Mouse (Mus musculus) stomach, embryonic 16.5 days (tissue): ENCODE results near the gene Hrk. TPM values are rescaled to one million over a fixed set of nuclear protein-coding genes. Genes with fewer than 3 reads are reported as not detected.

Source experiments
- ATAC-seq: fragments of 200-750 bp; cut with Nextera tagmentation; 2 replicates; pipeline ENCODE4 v1.8.0; 2017; ENCODE audit warnings: moderate number of reproducible peaks, moderate TSS enrichment; ENCODE audit not compliant: insufficient read depth, low FRiP score
- H3K27ac ChIP-seq: fragments of 300-500 bp; sonication (generic); 2 replicates; pipeline ENCODE4 v1.5.1; 2014; ENCODE audit warnings: low read length
- H3K27me3 ChIP-seq: fragments of 300-500 bp; sonication (generic); 2 replicates; pipeline ENCODE4 v1.6.1; 2014; ENCODE audit warnings: low read length, control low read depth, mixed read lengths; ENCODE audit not compliant: control insufficient read depth, insufficient read depth
- H3K36me3 ChIP-seq: fragments of 300-500 bp; sonication (generic); 2 replicates; pipeline ENCODE4 v1.6.1; 2014; ENCODE audit warnings: low read length; ENCODE audit not compliant: control insufficient read depth, insufficient read depth
- H3K4me1 ChIP-seq: fragments of 300-500 bp; sonication (generic); 2 replicates; pipeline ENCODE4 v1.6.1; 2014; ENCODE audit warnings: low read length, control low read depth, mixed read lengths; ENCODE audit not compliant: control insufficient read depth, insufficient read depth
- H3K4me2 ChIP-seq: fragments of 300-500 bp; sonication (generic); 2 replicates; pipeline ENCODE4 v1.6.1; 2014; ENCODE audit warnings: low read depth, low read length, mixed read lengths
- H3K4me3 ChIP-seq: fragments of 300-500 bp; sonication (generic); replicated peaks from 2 replicates; pipeline ENCODE4 v1.5.1; 2014; ENCODE audit warnings: mild to moderate bottlenecking, low read length
- H3K9ac ChIP-seq: fragments of 300-500 bp; sonication (generic); 2 replicates; pipeline ENCODE4 v1.6.1; 2014; ENCODE audit warnings: low read length
- H3K9me3 ChIP-seq: fragments of 300-500 bp; sonication (generic); replicated peaks from 2 replicates; pipeline ENCODE4 v1.6.1; 2016; ENCODE audit warnings: low read length, control low read depth; ENCODE audit not compliant: control insufficient read depth
- WGBS: fragments of 180-500 bp; shearing (Covaris S2); extraction: QIAGEN DNeasy Blood & Tissue Kit; methylation state at CpG from one replicate; pipeline ENCODE4 v1.1.7; 2014; 5-methylcytosine and 5-hydroxymethylcytosine counted together
- polyA plus RNA-seq: library from polyadenylated mRNA; unstranded; fragments of >200 nt; fragmentation: Nextera tagmentation; extraction: Ambion mirVana; gene quantifications from 2 replicates; pipeline ENCODE4 v1.2.1, GENCODE M21; 2015

Gene Hrk
- polyA plus RNA-seq, 1 experiment from 2014 or later = 0.52 TPM

DNA sequence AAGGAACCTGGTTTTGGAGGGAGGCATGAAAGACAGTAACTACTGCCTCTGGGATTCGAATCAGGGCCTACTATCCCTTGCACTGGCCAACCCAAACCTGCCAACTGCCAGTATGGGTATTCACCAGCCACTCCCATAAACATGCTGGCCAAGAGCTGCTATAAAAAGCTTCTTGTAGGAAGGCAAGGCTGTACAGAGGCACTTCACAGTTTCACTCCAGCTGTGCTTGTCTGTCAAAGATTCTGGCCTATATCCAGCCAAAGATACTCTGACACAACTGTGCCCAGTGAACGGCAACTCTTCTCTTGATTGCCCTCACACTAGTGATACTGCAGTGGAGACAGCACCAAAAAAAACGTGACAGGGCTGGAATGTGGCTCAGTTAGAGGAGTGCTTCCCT lies 14.7 kb upstream of the Hrk start:
- peaks cover 18% of the 10 kb centered on the region for H3K4me1 ChIP-seq
- no peak overlapping the region for H3K4me2 ChIP-seq
- H3K36me3 ChIP-seq = no peaks in the 10 kb centered on the region; the same call in 1 of the 2 replicates
- ATAC-seq = no peak
- WGBS = 81% methylated on average over 3 of the region's 3 CpGs
- no peak overlapping the region for H3K9ac ChIP-seq
- no peak overlapping the region for H3K4me3 ChIP-seq
- H3K27me3 ChIP-seq = no peaks in the 10 kb centered on the region
- H3K27ac ChIP-seq = no peak overlapping the region
- H3K9me3 ChIP-seq = no peaks in the 10 kb centered on the region

DNA sequence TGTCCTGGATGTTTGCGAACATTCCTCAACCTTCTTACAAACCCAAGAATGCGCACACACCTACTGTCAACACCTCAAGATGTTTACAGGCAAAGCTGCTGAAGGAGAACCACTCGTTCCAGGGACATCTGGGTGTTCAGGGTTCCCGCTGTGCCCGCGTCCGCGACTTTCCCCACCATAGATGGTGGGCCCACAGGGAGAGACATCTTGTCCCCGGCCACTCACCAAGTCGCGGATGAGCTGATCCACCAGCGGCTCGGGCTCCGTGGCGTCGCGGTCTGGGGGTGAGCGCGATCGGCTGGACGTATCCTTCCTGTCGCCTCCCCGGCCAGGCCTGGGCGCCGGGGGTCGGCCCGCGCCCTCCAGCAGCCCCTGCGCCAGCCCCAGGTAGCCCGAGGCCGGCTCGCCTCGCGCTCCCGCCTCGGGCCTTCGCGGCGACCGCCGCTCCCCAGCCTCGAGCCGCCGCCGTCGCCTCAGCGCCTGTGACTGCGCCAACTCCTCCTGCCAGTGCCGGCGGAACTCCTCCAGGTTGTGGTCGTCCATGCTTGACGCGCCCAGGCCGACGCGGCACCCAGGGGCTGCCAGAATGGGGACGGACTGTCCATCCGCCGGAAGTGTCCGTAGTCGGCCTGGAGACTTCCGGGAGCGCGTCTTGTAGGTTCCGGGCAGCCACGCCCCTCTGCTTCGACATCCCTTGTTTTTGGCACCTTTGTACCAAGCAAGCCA lies 9.4 kb upstream of the Hrk start, which contains the start of gene Fbxw8:
Gene Fbxw8, minus strand, starts transcription at position 626 of the 726 bp plus-strand sequence.
- peak; percentile 84 for ATAC-seq
- Histone ChIP-seq H3K27ac (peak within 1 kb of the TSS; percentile 57; the same call in 1 of the 2 replicates), H3K9ac (peak within 1 kb of the TSS; percentile 97), H3K4me2 (peak within 1 kb of the TSS; percentile 67), H3K36me3 (no peaks in the 10 kb centered on the region; the same call in 1 of the 2 replicates), H3K4me1 (peaks cover 13% of the 10 kb centered on the region), H3K4me3 (peak within 1 kb of the TSS; percentile 96), H3K27me3 (no peaks in the 10 kb centered on the region), H3K9me3 (no peaks in the 10 kb centered on the region)
- under 1% methylated on average over 67 of the region's 67 CpGs for WGBS

DNA sequence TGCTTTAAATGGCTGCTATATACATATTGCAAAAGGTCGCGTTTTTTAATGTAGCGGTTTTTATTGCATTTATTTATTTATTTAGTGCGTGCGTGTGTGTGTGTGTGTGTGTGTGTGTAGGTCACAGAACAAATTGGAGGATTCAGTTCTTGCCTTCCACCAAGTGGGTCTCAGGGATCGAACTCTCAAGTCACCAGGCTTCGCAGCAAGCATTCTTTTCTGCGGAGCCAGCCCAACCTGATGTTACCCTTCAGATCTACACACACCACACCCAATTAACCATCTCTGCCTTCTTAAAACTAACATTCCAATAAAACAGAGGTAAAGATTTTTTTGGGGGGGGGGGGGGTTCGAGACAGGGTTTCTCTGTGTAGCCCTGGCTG lies 8.9 kb upstream of the Hrk start:
- no peaks in the 10 kb centered on the region for H3K9me3 ChIP-seq
- peak overlapping the region; percentile 96 for H3K4me3 ChIP-seq
- H3K9ac ChIP-seq = peak overlapping the region; percentile 97
- no peak overlapping the region for H3K27ac ChIP-seq
- H3K4me2 ChIP-seq = peak overlapping the region; percentile 67
- H3K27me3 ChIP-seq = peaks cover 2% of the 10 kb centered on the region; the same call in 1 of the 2 replicates
- WGBS = 19% methylated on average over 9 of the region's 9 CpGs
- H3K36me3 ChIP-seq = no peaks in the 10 kb centered on the region; the same call in 1 of the 2 replicates
- H3K4me1 ChIP-seq = peaks cover 13% of the 10 kb centered on the region
- no peak for ATAC-seq

DNA sequence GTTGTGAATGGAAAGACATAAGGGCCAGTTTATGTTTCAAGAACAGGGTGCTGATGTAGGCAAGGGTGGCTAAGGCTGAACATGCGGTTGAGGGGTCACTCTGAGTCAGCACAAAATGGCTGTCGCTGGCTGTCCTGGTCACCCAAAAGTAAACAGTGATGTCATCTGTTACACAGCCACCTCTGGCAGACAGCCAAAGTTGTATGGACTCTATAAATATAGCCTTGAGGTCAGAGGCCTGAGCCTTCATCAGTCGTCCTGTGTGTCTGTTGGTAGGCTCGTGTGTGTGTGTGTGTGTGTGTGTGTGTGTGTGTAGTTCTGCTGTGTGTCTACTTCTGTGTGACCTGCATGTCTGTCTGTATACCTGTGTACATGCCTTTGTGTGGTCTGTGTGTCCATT lies 7.5 kb upstream of the Hrk start:
- ATAC-seq = peak; percentile 41; the same call in 1 of the 2 replicates
- 14% methylated on average over 4 of the region's 4 CpGs for WGBS
- no peak overlapping the region for H3K9ac ChIP-seq
- no peaks in the 10 kb centered on the region for H3K36me3 ChIP-seq
- H3K4me2 ChIP-seq = no peak overlapping the region
- H3K27ac ChIP-seq = no peak overlapping the region
- H3K9me3 ChIP-seq = no peaks in the 10 kb centered on the region
- no peak overlapping the region for H3K4me3 ChIP-seq
- peaks cover 9% of the 10 kb centered on the region; the same call in 1 of the 2 replicates for H3K27me3 ChIP-seq
- peaks cover 13% of the 10 kb centered on the region for H3K4me1 ChIP-seq

DNA sequence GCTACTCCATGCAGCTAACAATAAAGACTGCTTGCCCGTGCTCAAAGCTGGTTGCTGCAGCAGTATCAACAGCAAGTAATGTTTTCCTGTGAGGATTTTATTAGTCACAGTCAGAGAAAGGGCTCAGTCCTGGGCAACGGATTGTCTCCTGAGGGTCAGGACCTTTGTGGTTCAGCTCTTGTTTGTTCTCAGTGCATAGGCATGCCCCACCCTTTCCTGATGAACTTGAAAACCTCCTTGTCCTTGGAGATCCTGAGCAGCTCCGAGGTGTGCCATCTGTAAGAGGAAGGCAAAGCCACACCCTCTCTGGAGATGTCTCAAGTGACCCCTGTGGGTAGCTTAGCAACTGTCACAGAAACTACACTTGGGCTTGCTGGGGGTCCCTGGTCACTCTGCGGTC lies 3.8 kb upstream of the Hrk start:
- no peaks in the 10 kb centered on the region for H3K36me3 ChIP-seq
- no peak overlapping the region for H3K9ac ChIP-seq
- no peak overlapping the region for H3K4me3 ChIP-seq
- H3K9me3 ChIP-seq = no peaks in the 10 kb centered on the region
- peaks cover 11% of the 10 kb centered on the region for H3K27me3 ChIP-seq
- WGBS = 34% methylated on average over 4 of the region's 4 CpGs
- no peak overlapping the region for H3K4me2 ChIP-seq
- no peaks in the 10 kb centered on the region for H3K4me1 ChIP-seq
- H3K27ac ChIP-seq = no peak overlapping the region
- ATAC-seq = no peak

DNA sequence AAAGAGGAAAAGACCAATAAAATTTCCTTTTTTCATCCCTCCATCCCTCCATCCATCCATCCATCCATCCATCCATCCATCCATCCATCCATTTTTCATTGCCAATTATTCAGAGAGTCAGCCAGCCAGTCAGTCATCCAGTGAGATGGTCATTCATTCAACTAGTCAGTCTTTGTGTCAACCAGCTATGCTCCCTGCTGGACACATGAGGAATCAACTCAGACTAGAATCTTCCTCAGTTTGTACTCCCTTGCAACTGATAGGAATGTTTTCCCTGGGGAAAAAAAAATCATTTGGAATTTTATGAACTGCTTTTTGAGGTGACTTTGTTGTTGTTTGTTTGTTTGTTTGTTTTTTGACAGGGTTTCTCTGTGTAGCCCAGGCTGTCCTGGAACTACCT lies 1.0 kb downstream of the Hrk start:
- no peak overlapping the region for H3K4me3 ChIP-seq
- H3K9me3 ChIP-seq = no peaks in the 10 kb centered on the region
- peaks cover 41% of the 10 kb centered on the region for H3K27me3 ChIP-seq
- H3K9ac ChIP-seq = no peak overlapping the region
- no peaks in the 10 kb centered on the region for H3K36me3 ChIP-seq
- H3K4me1 ChIP-seq = peaks cover 5% of the 10 kb centered on the region; the same call in 1 of the 2 replicates
- ATAC-seq = no peak
- H3K4me2 ChIP-seq = no peak overlapping the region
- H3K27ac ChIP-seq = no peak overlapping the region

DNA sequence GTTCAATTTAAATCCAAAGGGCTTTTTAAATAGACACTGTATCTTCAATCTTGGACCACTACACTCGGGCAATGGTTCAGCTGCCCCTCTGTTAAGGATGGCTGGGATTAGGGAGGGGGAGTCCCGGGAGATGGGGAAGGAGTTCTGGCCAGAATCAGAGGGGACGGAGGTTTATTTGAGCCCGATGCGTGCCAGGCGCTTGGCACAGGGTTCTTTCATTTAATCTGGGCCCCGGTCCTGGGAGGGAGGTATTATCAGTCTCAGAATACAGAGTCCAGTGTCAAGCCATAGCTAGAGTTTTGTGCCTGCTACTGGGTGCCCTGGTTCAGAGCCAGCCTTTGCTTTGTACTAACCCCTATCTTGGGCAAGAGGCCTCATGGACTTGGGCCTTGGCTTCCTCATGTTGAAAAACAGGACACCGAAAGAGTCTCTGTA lies 3.1 kb downstream of the Hrk start:
- WGBS = 69% methylated on average over 8 of the region's 8 CpGs

DNA sequence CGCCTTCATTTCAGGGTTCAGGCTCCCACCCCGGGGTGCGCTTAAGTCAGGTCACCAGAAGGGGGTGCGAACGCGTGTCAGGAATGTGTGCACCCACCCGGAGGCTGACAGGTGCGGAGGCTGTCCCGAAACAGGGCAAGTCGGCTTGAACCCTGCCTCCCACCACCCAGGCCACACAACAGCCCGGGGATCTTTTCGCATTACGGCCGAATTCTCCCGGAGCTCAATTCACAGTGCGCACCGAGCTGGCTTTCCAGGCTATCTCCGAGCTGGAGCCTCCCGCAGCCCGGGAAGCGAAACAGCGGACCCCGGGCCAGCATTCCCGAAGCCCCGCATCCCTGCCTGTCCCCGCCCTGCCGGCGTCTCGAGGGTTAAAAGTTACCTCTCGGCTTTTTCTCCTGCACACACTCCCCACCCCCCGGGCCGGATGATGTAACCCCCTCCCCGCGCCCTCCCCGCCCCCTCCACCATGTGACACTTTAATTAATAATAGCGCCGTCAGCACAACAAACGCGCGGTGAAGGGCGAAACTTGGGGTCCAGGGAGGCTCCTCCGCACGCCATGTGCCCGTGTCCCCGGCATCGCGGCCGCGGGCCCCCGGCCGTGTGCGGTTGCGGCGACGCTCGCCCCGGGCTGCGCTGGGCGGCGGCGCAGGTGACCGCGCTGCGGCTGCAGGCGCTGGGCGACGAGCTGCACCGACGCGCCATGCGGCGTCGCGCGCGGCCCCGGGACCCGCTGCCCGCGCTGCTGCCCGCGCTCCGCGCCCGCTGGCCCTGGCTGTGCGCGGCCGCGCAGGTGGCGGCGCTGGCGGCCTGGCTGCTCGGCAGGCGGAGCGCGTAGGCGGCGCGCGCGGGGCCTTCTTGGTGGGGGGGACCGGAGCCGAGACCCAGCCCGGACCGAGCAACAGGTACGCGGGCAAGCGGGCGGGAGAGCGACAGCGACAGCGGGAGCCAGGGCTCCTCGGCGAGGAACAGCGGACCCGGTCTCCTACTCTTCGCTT lies 5.1 kb downstream of the Hrk start:
- peak overlapping the region; percentile 52 for H3K4me3 ChIP-seq
- H3K36me3 ChIP-seq = no peaks in the 10 kb centered on the region
- no peak for ATAC-seq
- no peak overlapping the region for H3K27ac ChIP-seq
- peaks cover 69% of the 10 kb centered on the region for H3K27me3 ChIP-seq
- H3K9ac ChIP-seq = peak overlapping the region; percentile 60
- peaks cover 20% of the 10 kb centered on the region; the same call in 1 of the 2 replicates for H3K4me1 ChIP-seq
- WGBS = under 1% methylated on average over 112 of the region's 117 CpGs
- H3K9me3 ChIP-seq = no peaks in the 10 kb centered on the region
- peak overlapping the region; percentile 97 for H3K4me2 ChIP-seq

More for the DNA sequence above, 3.1 kb downstream of the Hrk start:
- Histone ChIP-seq H3K9ac (no peak overlapping the region), H3K4me2 (no peak overlapping the region), H3K4me1 (peaks cover 17% of the 10 kb centered on the region; the same call in 1 of the 2 replicates), H3K4me3 (no peak overlapping the region), H3K9me3 (no peaks in the 10 kb centered on the region), H3K36me3 (no peaks in the 10 kb centered on the region), H3K27ac (no peak overlapping the region), H3K27me3 (peaks cover 52% of the 10 kb centered on the region)
- ATAC-seq = no peak
